Mouse (Mus musculus) heart, postnatal 36 days (tissue): ENCODE measurements around the gene 4930505A04Rik. TPM values are rescaled to one million over a fixed set of nuclear protein-coding genes. Genes with fewer than 3 reads are reported as not detected.

Experiments
- total RNA-seq, 2 experiments: library from RNA; stranded (reverse); gene quantifications; 2 replicates each; pipeline ENCODE4 v1.2.3; 2021

4930505A04Rik gene
- total RNA-seq, 2 experiments from 2014 or later, result not detected

Other genes with a start within 250 kb of the 4930505A04Rik start
- 100 to 1,000 TPM; 527 to 592 TPM for gene Sptbn1, start 203.7 kb downstream of the 4930505A04Rik start, total RNA-seq
- 10 to 100 TPM; 85.1 to 91.6 TPM for gene Acyp2, start 177.8 kb upstream of the 4930505A04Rik start, total RNA-seq